Mouse (Mus musculus) embryonic facial prominence, embryonic 10.5 days (tissue): Measurements from ENCODE around the gene 4930556J24Rik. TPM values are rescaled to one million over a fixed set of nuclear protein-coding genes. Genes with fewer than 3 reads are reported as not detected.

Experiments used
- DNase-seq: peaks from one replicate; pipeline ENCODE4 v3.0.0-alpha.2; 2017; ENCODE audit warnings: low spot score
- H3K27ac ChIP-seq: fragments of 300-500 bp; sonication (generic); replicated peaks from 2 replicates; pipeline ENCODE4 v1.5.1; 2016; ENCODE audit warnings: mild to moderate bottlenecking
- H3K27me3 ChIP-seq: fragments of 300-500 bp; sonication (generic); replicated peaks from 2 replicates; pipeline ENCODE4 v1.6.1; 2016; ENCODE audit warnings: low read depth, mild to moderate bottlenecking; ENCODE audit not compliant: poor library complexity, severe bottlenecking
- H3K36me3 ChIP-seq: fragments of 300-500 bp; sonication (generic); replicated peaks from 2 replicates; pipeline ENCODE4 v1.6.1; 2016; ENCODE audit warnings: mild to moderate bottlenecking, moderate library complexity
- H3K4me1 ChIP-seq: fragments of 300-500 bp; sonication (generic); 2 replicates; pipeline ENCODE4 v1.6.1; 2016
- H3K4me3 ChIP-seq: fragments of 300-500 bp; sonication (generic); 2 replicates; pipeline ENCODE4 v1.5.1; 2016; ENCODE audit warnings: mild to moderate bottlenecking, moderate library complexity
- H3K9me3 ChIP-seq: fragments of 300-500 bp; sonication (generic); 2 replicates; pipeline ENCODE4 v1.6.1; 2016; ENCODE audit warnings: mild to moderate bottlenecking
- WGBS: fragments of 180-500 bp; shearing (Covaris S2); methylation state at CpG from one replicate; pipeline ENCODE4 v1.1.7; 2016; 5-methylcytosine and 5-hydroxymethylcytosine counted together
- polyA plus RNA-seq: library from polyadenylated mRNA; unstranded; fragments of >200 nt; fragmentation: Nextera tagmentation; extraction: Ambion mirVana; gene quantifications from 2 replicates; pipeline ENCODE4 v1.2.1, GENCODE M21; 2016

Gene 4930556J24Rik
- polyA plus RNA-seq, 1 experiment from 2014 or later: 0.37 TPM

- no peak overlapping the region for H3K4me3 ChIP-seq
- H3K4me1 ChIP-seq: peaks cover 4% of the 10 kb centered on the region
- peaks cover 18% of the 10 kb centered on the region for H3K27me3 ChIP-seq
- no peaks in the 10 kb centered on the region for H3K9me3 ChIP-seq
- no peaks in the 10 kb centered on the region for H3K36me3 ChIP-seq
- H3K27ac ChIP-seq: no peak overlapping the region
- DNase-seq: no peak
- WGBS: 75% methylated on average over 6 of the region's 6 CpGs
These were observed 16.6 kb upstream of the 4930556J24Rik start for GRCm38 (mm10) chr11:3993132-3993531.

- Histone ChIP-seq H3K9me3 (no peaks in the 10 kb centered on the region), H3K27me3 (0 out of 2 replicates have a peak, but pooled peaks cover 3% of the 10 kb centered on the region), H3K4me3 (no peak overlapping the region), H3K36me3 (no peaks in the 10 kb centered on the region), H3K4me1 (peaks cover 2% of the 10 kb centered on the region), H3K27ac (no peak overlapping the region)
- 53% methylated on average over 3 of the region's 3 CpGs for WGBS
- DNase-seq: no peak
These were observed 13.2 kb upstream of the 4930556J24Rik start for GRCm38 (mm10) chr11:3989748-3990147.

GRCm38 (mm10) chr11:3983863-3984745, 7.5 kb upstream of the 4930556J24Rik start:
- peak overlapping the region; percentile 58 for H3K4me3 ChIP-seq
- H3K4me1 ChIP-seq: peaks cover 34% of the 10 kb centered on the region
- peaks cover 26% of the 10 kb centered on the region for H3K27me3 ChIP-seq
- DNase-seq: peak; percentile 56
- H3K36me3 ChIP-seq: peaks cover 27% of the 10 kb centered on the region
- WGBS: 7% methylated on average over 15 of the region's 15 CpGs
- peak overlapping the region; percentile 63 for H3K27ac ChIP-seq
- no peaks in the 10 kb centered on the region for H3K9me3 ChIP-seq

- Histone ChIP-seq H3K27me3 (peaks cover 26% of the 10 kb centered on the region), H3K4me1 (peaks cover 34% of the 10 kb centered on the region), H3K9me3 (no peaks in the 10 kb centered on the region), H3K4me3 (peak within 1 kb of the TSS; percentile 58), H3K36me3 (peaks cover 34% of the 10 kb centered on the region), H3K27ac (peak within 1 kb of the TSS; percentile 63)
- 2% methylated on average over 35 of the region's 37 CpGs for WGBS
- peak; percentile 65 for DNase-seq
These were observed 6.8 kb upstream of the 4930556J24Rik start, which contains the start of gene Gal3st1 for GRCm38 (mm10) chr11:3983291-3983862. Gene Gal3st1, plus strand, starts transcription at chr11:3983636.

- H3K27ac ChIP-seq: no peak overlapping the region
- whole genome bisulfite sequencing: 67% methylated on average over 7 of the region's 7 CpGs
- peaks cover 34% of the 10 kb centered on the region for H3K4me1 ChIP-seq
- no peak for DNase-seq
- no peaks in the 10 kb centered on the region for H3K9me3 ChIP-seq
- peaks cover 42% of the 10 kb centered on the region for H3K36me3 ChIP-seq
- H3K4me3 ChIP-seq: peak overlapping the region; percentile 58; the same call in 1 of the 2 replicates
- H3K27me3 ChIP-seq: peaks cover 26% of the 10 kb centered on the region
These were observed 6.0 kb upstream of the 4930556J24Rik start for GRCm38 (mm10) chr11:3982275-3983209.

- Histone ChIP-seq H3K4me1 (peaks cover 34% of the 10 kb centered on the region), H3K9me3 (no peaks in the 10 kb centered on the region), H3K27me3 (peaks cover 26% of the 10 kb centered on the region), H3K4me3 (no peak overlapping the region), H3K27ac (no peak overlapping the region), H3K36me3 (peaks cover 52% of the 10 kb centered on the region)
- 53% methylated on average over 6 of the region's 6 CpGs for WGBS
- no peak for DNase-seq
These were observed 5.0 kb upstream of the 4930556J24Rik start for GRCm38 (mm10) chr11:3981536-3981935.

- 91% methylated on average over 5 of the region's 5 CpGs for WGBS
- Histone ChIP-seq H3K36me3 (peaks cover 83% of the 10 kb centered on the region), H3K4me3 (no peak overlapping the region), H3K4me1 (peaks cover 19% of the 10 kb centered on the region), H3K27ac (no peak overlapping the region), H3K9me3 (no peaks in the 10 kb centered on the region), H3K27me3 (peaks cover 12% of the 10 kb centered on the region)
- DNase-seq: no peak
These were observed 1.8 kb upstream of the 4930556J24Rik start for GRCm38 (mm10) chr11:3978421-3978820.

GRCm38 (mm10) chr11:3974311-3974710, 2.3 kb downstream of the 4930556J24Rik start:
- H3K36me3 ChIP-seq: peaks cover 100% of the 10 kb centered on the region
- H3K4me1 ChIP-seq: no peaks in the 10 kb centered on the region
- no peak overlapping the region for H3K27ac ChIP-seq
- no peaks in the 10 kb centered on the region for H3K27me3 ChIP-seq
- H3K4me3 ChIP-seq: no peak overlapping the region
- no peaks in the 10 kb centered on the region for H3K9me3 ChIP-seq
- no peak for DNase-seq
- 50% methylated on average over 3 of the region's 3 CpGs for WGBS

- no peak for DNase-seq
- Histone ChIP-seq H3K27me3 (no peaks in the 10 kb centered on the region), H3K27ac (no peak overlapping the region), H3K4me3 (no peak overlapping the region), H3K4me1 (no peaks in the 10 kb centered on the region), H3K36me3 (peaks cover 100% of the 10 kb centered on the region), H3K9me3 (no peaks in the 10 kb centered on the region)
- WGBS: 93% methylated on average over 7 of the region's 7 CpGs
These were observed 3.5 kb downstream of the 4930556J24Rik start for GRCm38 (mm10) chr11:3973081-3973480.

- no peak overlapping the region for H3K4me3 ChIP-seq
- no peaks in the 10 kb centered on the region for H3K27me3 ChIP-seq
- peaks cover 88% of the 10 kb centered on the region for H3K36me3 ChIP-seq
- H3K4me1 ChIP-seq: peaks cover 8% of the 10 kb centered on the region
- 97% methylated on average over 7 of the region's 7 CpGs for WGBS
- H3K27ac ChIP-seq: no peak overlapping the region
- no peak for DNase-seq
- no peaks in the 10 kb centered on the region for H3K9me3 ChIP-seq
These were observed 6.2 kb downstream of the 4930556J24Rik start for GRCm38 (mm10) chr11:3970361-3970760.

GRCm38 (mm10) chr11:3969837-3970236, 6.7 kb downstream of the 4930556J24Rik start:
- Histone ChIP-seq H3K9me3 (no peaks in the 10 kb centered on the region), H3K27me3 (no peaks in the 10 kb centered on the region), H3K36me3 (peaks cover 82% of the 10 kb centered on the region), H3K4me3 (no peak overlapping the region), H3K27ac (no peak overlapping the region), H3K4me1 (peaks cover 14% of the 10 kb centered on the region)
- WGBS: 88% methylated on average over 3 of the region's 3 CpGs
- DNase-seq: no peak
